In genomic region chr10:60353241-60354002, GRCm38 (mm10) we compare ENCODE assay signal across 12 mouse cellular contexts. TPM values are rescaled to one million over a fixed set of nuclear protein-coding genes. Genes with fewer than 3 reads are reported as not detected.
A peak's percentile ranks its signal among the peaks of the same experiment; 100 is the strongest.
DNase-seq lines count a peak whose midpoint lies in the region; ATAC-seq and TF ChIP-seq lines count a peak whose summit lies in the region.
"Had no signal": no experiment of that assay in that cellular context is flagged by ENCODE, and none has a peak within 500 bp of the region (broad histone marks: within the 10 kb centered on the region; RNA-seq: fewer than 3 reads in every experiment).

No protein-coding gene starts in this region.

- DNase-seq in kidney, postnatal 4 days = peak; percentile 17 to 45
- no peak for DNase-seq in kidney, adult 2 months
- DNase-seq in heart, adult 8-10 months (ENCODE audit: low spot score) = peak; percentile 77
- no peak for DNase-seq in limb, embryonic 10.5 days (ENCODE audit: low spot score)
- DNase-seq in left cerebral cortex, adult 18-20 months (ENCODE audit: low spot score in 2 of 2) = no peak
- DNase-seq in spleen, adult 12 weeks (ENCODE audit: low spot score) = no peak
- DNase-seq: cerebellum, adult 11 months had no signal

- H3K4me2 ChIP-seq in forebrain, embryonic 16.5 days (ENCODE audit: low read length) = no peak overlapping the region

- H3K36me3 ChIP-seq in kidney, adult 2 months (ENCODE audit: control insufficient read depth, insufficient read depth, low read length) = no peaks in the 10 kb centered on the region
- no peaks in the 10 kb centered on the region for H3K36me3 ChIP-seq in limb, embryonic 10.5 days
- no peaks in the 10 kb centered on the region for H3K36me3 ChIP-seq in forebrain, embryonic 16.5 days (ENCODE audit: control insufficient read depth, insufficient read depth)

- no peak for ATAC-seq in forebrain, embryonic 16.5 days

- H3K27ac ChIP-seq in kidney, adult 2 months (ENCODE audit: insufficient read depth, low read depth, low read length) = no peak overlapping the region
- H3K27ac ChIP-seq in brown adipose tissue, adult 24 weeks (replicated peaks; ENCODE audit: low read depth, low read length) = peak overlapping the region; percentile 61
- H3K27ac ChIP-seq in limb, embryonic 10.5 days = 0 out of 2 replicates have a peak overlapping the region, but pooled peaks have one; percentile 37
- H3K27ac ChIP-seq in forebrain, embryonic 16.5 days (ENCODE audit: low read length) = no peak overlapping the region

- no peak for TF ChIP-seq POLR2A in kidney, adult 2 months (IDR thresholded peaks at IDR 0.05; ENCODE audit: low read depth, low read length)

- WGBS in kidney, adult 2 months = 59% methylated on average over 5 of the region's 5 CpGs
- 73% methylated on average over 5 of the region's 5 CpGs for WGBS in limb, embryonic 10.5 days
- 48% methylated on average over 5 of the region's 5 CpGs for WGBS in forebrain, embryonic 16.5 days

- no peak overlapping the region for H3K9ac ChIP-seq in forebrain, embryonic 16.5 days (replicated peaks; ENCODE audit: low read depth, low read length)

- H3K9me3 ChIP-seq in limb, embryonic 10.5 days (replicated peaks) = no peaks in the 10 kb centered on the region
- H3K9me3 ChIP-seq in forebrain, embryonic 16.5 days (ENCODE audit: control insufficient read depth, low read length) = no peaks in the 10 kb centered on the region

- no peak overlapping the region for H3K4me3 ChIP-seq in kidney, adult 2 months (ENCODE audit: insufficient read depth, low read depth, low read length)
- 0 out of 2 replicates have a peak overlapping the region, but pooled peaks have one; percentile 12 for H3K4me3 ChIP-seq in brown adipose tissue, adult 24 weeks (ENCODE audit: insufficient read depth, low read depth, low read length)
- H3K4me3 ChIP-seq in limb, embryonic 10.5 days = no peak overlapping the region
- no peak overlapping the region for H3K4me3 ChIP-seq in forebrain, embryonic 16.5 days (replicated peaks; ENCODE audit: low read length)

- H3K4me1 ChIP-seq in kidney, adult 2 months (ENCODE audit: control insufficient read depth, insufficient read depth, low read length) = no peaks in the 10 kb centered on the region
- peaks cover 49% of the 10 kb centered on the region for H3K4me1 ChIP-seq in brown adipose tissue, adult 24 weeks (ENCODE audit: control insufficient read depth, insufficient read depth, insufficient read length, low read length)
- H3K4me1 ChIP-seq in limb, embryonic 10.5 days = peaks cover 53% of the 10 kb centered on the region
- no peaks in the 10 kb centered on the region for H3K4me1 ChIP-seq in forebrain, embryonic 16.5 days (replicated peaks; ENCODE audit: control insufficient read depth, insufficient read depth, low read length)

- no peak for TF ChIP-seq CTCF in kidney, adult 2 months (conservative IDR thresholded peaks at IDR 0.05; ENCODE audit: insufficient read depth, insufficient read length, low read depth, low read length)

- no peaks in the 10 kb centered on the region for H3K27me3 ChIP-seq in kidney, adult 2 months (replicated peaks; ENCODE audit: control insufficient read depth, insufficient read depth, low read length)
- H3K27me3 ChIP-seq in limb, embryonic 10.5 days (ENCODE audit: low read depth, poor library complexity, severe bottlenecking) = peaks cover 4% of the 10 kb centered on the region
- H3K27me3 ChIP-seq in forebrain, embryonic 16.5 days (replicated peaks; ENCODE audit: control insufficient read depth, insufficient read depth, low read length) = no peaks in the 10 kb centered on the region

RNA-seq across cellular contexts. Expression of gene Vsir, which starts 6.8 kb away (rescaled TPM):
- polyA plus RNA-seq in kidney, adult 2 months (2012; rRNA removed) = 15.7 and 20.8 TPM in 2 replicates
- polyA plus RNA-seq in brown adipose tissue, adult 24 weeks (2012; ENCODE audit: insufficient read depth, insufficient read length, missing spikeins) = 14.7 and 16.0 TPM in 2 replicates
- 10 to 100 TPM; 11.2 to 19.9 (median 15.0) TPM for total RNA-seq in heart, adult 8-10 months (2022)
- 1.1 and 2.0 TPM in 2 replicates for polyA plus RNA-seq in limb, embryonic 10.5 days (2016; fragmentation: Nextera tagmentation; extraction: Ambion mirVana)
- 10 to 100 TPM; 19.7 to 20.8 TPM for total RNA-seq in left cerebral cortex, adult 18-20 months (2021)
- 1.9 and 2.8 TPM in 2 replicates for polyA plus RNA-seq in forebrain, embryonic 16.5 days (2015; fragmentation: Nextera tagmentation; extraction: Ambion mirVana)

RNA-seq across cellular contexts. Expression of gene Gm17455, which starts 46.1 kb away (rescaled TPM):
- polyA plus RNA-seq in kidney, adult 2 months (2012; rRNA removed) = not detected in 2 replicates
- polyA plus RNA-seq in brown adipose tissue, adult 24 weeks (2012; ENCODE audit: insufficient read depth, insufficient read length, missing spikeins) = not detected in 2 replicates
- total RNA-seq in heart, adult 8-10 months (2022) = not detected
- 0.53 and 0.65 TPM in 2 replicates for polyA plus RNA-seq in limb, embryonic 10.5 days (2016; fragmentation: Nextera tagmentation; extraction: Ambion mirVana)
- not detected for total RNA-seq in left cerebral cortex, adult 18-20 months (2021)
- polyA plus RNA-seq in forebrain, embryonic 16.5 days (2015; fragmentation: Nextera tagmentation; extraction: Ambion mirVana) = 5.2 and 5.7 TPM in 2 replicates
- total RNA-seq: adrenal gland, adult 18-20 months; left cerebral cortex, postnatal 36 days; megakaryocyte-erythroid progenitor cell, adult 5-6 weeks had no signal

Comparison
In these comparisons a context has a peak if more than half of its experiments do, and no peak if none do; other contexts are left out.
1. DNase-seq: peak in kidney, postnatal 4 days (2 of 2) and heart, adult 8-10 months (single experiment); none in kidney, adult 2 months (single experiment), limb, embryonic 10.5 days (single experiment), left cerebral cortex, adult 18-20 months (0 of 2) and spleen, adult 12 weeks (single experiment).
2. H3K27ac ChIP-seq: peak in brown adipose tissue, adult 24 weeks (single experiment) and limb, embryonic 10.5 days (single experiment); none in kidney, adult 2 months (single experiment) and forebrain, embryonic 16.5 days (single experiment).